Mouse (Mus musculus) spleen, postnatal 4 days (tissue): ENCODE measurements around the gene Gm17361.
"Not testable (repeated sequence)": the region's sequence is repeated elsewhere in the genome, so short reads cannot be mapped to it uniquely, and the experiment has no call there.

Experiments used
- DNase-seq, 2 experiments: peaks; one replicate each; pipeline ENCODE4 v3.0.0; 2022; ENCODE audit warnings: low spot score in 2 of 2

Gm17361 gene

GRCm38 (mm10) chrX:125003863-125004262 lies at the start of gene Gm17361:
TSS of gene Gm17361 (plus strand) at chrX:125004163.
- DNase-seq, result not testable (repeated sequence)
